Mouse (Mus musculus) limb, embryonic 11.5 days (tissue): Measurements from ENCODE around the gene Itga8. TPM values are rescaled to one million over a fixed set of nuclear protein-coding genes. Genes with fewer than 3 reads are reported as not detected.

Experiments
- ATAC-seq: fragments of 200-750 bp; cut with Nextera tagmentation; 2 replicates; pipeline ENCODE4 v1.8.0; 2017; ENCODE audit warnings: low read depth; ENCODE audit not compliant: insufficient number of reproducible peaks, low FRiP score, low TSS enrichment
- DNase-seq: peaks from one replicate; pipeline ENCODE4 v3.0.0-alpha.2; 2015; ENCODE audit warnings: low spot score
- H3K27ac ChIP-seq: fragments of 300-500 bp; sonication (generic); replicated peaks from 2 replicates; pipeline ENCODE4 v1.5.1; 2014; ENCODE audit warnings: low read depth, mild to moderate bottlenecking, low read length
- H3K27me3 ChIP-seq: fragments of 300-500 bp; sonication (generic); 2 replicates; pipeline ENCODE4 v1.6.1; 2014; ENCODE audit warnings: mild to moderate bottlenecking, low read length, mixed read lengths; ENCODE audit not compliant: control insufficient read depth, insufficient read depth
- H3K36me3 ChIP-seq: fragments of 300-500 bp; sonication (generic); 2 replicates; pipeline ENCODE4 v1.6.1; 2014; ENCODE audit warnings: mild to moderate bottlenecking, low read length, moderate library complexity, mixed read lengths; ENCODE audit not compliant: control insufficient read depth, insufficient read depth
- H3K4me1 ChIP-seq: fragments of 300-500 bp; sonication (generic); 2 replicates; pipeline ENCODE4 v1.6.1; 2014; ENCODE audit warnings: low read length, mixed read lengths; ENCODE audit not compliant: control insufficient read depth, insufficient read depth
- H3K4me2 ChIP-seq: fragments of 300-500 bp; sonication (generic); 2 replicates; pipeline ENCODE4 v1.6.1; 2014; ENCODE audit warnings: low read depth, mild to moderate bottlenecking, moderate library complexity; ENCODE audit not compliant: severe bottlenecking
- H3K4me3 ChIP-seq: fragments of 300-500 bp; sonication (generic); 2 replicates; pipeline ENCODE4 v1.5.1; 2014; ENCODE audit warnings: low read depth, low read length
- H3K9ac ChIP-seq: fragments of 300-500 bp; sonication (generic); 2 replicates; pipeline ENCODE4 v1.6.1; 2014; ENCODE audit warnings: mild to moderate bottlenecking, low read length
- H3K9me3 ChIP-seq: fragments of 300-500 bp; sonication (generic); 2 replicates; pipeline ENCODE4 v1.6.1; 2016; ENCODE audit warnings: low read length; ENCODE audit not compliant: control insufficient read depth
- WGBS: fragments of 180-500 bp; shearing (Covaris S2); extraction: QIAGEN DNeasy Blood & Tissue Kit; methylation state at CpG from one replicate; pipeline ENCODE4 v1.1.7; 2014; 5-methylcytosine and 5-hydroxymethylcytosine counted together
- polyA plus RNA-seq: library from polyadenylated mRNA; unstranded; fragments of >200 nt; fragmentation: Nextera tagmentation; extraction: Ambion mirVana; gene quantifications from 2 replicates; pipeline ENCODE4 v1.2.1, GENCODE M21; 2014

The Itga8 gene
- polyA plus RNA-seq, 1 experiment from 2014 or later = 11.4 TPM

DNA sequence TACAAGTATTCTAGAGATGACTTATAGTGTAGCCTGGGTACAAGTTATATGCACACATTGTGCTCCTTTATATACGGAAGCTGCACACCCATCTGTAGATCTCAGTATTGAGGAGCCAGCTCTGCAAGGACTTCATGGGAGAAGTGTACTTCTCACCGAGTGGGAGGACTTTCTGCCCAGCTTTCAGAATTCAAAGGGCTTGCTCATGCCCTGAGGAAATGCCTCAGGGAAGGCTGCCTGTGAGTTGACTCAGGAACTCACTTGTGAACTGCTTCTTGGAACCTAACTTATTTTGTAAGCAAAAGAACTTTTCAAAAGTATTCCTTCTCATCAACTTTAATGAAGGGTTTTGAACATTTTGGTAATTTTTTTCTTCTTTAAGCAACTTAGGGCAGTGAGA is 210.7 kb downstream of the Itga8 start:
- no peak for DNase-seq
- no peaks in the 10 kb centered on the region for H3K9me3 ChIP-seq
- no peak for ATAC-seq
- no peak overlapping the region for H3K4me2 ChIP-seq
- H3K27me3 ChIP-seq = no peaks in the 10 kb centered on the region
- no peak overlapping the region for H3K27ac ChIP-seq
- H3K4me3 ChIP-seq = no peak overlapping the region
- H3K36me3 ChIP-seq = no peaks in the 10 kb centered on the region
- 79% methylated on average over 2 of the region's 2 CpGs for WGBS
- H3K9ac ChIP-seq = no peak overlapping the region
- H3K4me1 ChIP-seq = no peaks in the 10 kb centered on the region

DNA sequence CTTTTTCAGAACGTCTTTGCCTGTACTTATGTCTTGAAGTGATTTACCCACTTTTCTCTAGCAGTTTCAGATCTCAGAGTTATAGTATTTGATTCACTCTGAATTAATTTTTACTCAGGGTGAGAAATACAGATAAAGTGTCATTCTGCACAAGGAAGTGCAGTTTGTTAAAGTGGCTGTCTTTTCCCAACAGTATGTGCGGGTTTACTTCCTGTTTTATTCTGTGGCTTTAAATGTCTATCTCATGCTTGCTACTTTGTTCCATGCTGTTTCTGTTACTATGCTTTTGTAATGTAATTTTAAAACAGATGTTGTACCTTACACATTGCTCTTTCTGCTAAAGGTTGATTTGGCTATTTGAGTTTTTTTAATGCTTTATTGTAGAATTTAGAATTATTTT is 216.2 kb downstream of the Itga8 start:
- WGBS = 90% methylated on average over 2 of the region's 2 CpGs

DNA sequence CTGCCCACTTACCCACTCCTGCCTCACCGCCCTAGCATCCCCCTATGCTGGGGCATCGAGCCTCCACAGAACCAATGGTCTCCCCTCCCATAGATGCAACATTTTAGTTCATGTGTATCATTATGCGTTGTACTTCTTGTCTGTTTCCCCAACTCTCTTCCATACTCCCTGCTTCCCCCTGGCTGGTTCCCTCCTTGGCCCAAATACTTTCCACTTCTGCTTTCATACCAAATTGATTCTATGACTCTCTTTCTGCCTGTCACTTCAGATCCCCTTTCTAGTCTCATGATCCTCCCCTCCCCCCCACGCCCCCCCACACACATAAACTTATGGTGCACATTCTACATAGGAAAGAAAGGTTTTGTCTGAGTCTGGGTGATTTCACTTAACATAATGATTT is 217.4 kb downstream of the Itga8 start:
- Histone ChIP-seq H3K9ac (no peak overlapping the region), H3K9me3 (no peaks in the 10 kb centered on the region), H3K4me2 (no peak overlapping the region), H3K4me1 (no peaks in the 10 kb centered on the region), H3K27ac (no peak overlapping the region), H3K36me3 (no peaks in the 10 kb centered on the region), H3K27me3 (no peaks in the 10 kb centered on the region), H3K4me3 (no peak overlapping the region)
- 84% methylated on average over 4 of the region's 4 CpGs for WGBS
- DNase-seq = no peak
- ATAC-seq = no peak

More for the DNA sequence above, 216.2 kb downstream of the Itga8 start:
- Histone ChIP-seq H3K9ac (no peak overlapping the region), H3K4me2 (no peak overlapping the region), H3K36me3 (no peaks in the 10 kb centered on the region), H3K9me3 (no peaks in the 10 kb centered on the region), H3K27ac (no peak overlapping the region), H3K27me3 (no peaks in the 10 kb centered on the region), H3K4me1 (no peaks in the 10 kb centered on the region), H3K4me3 (no peak overlapping the region)
- DNase-seq = no peak
- no peak for ATAC-seq

DNA sequence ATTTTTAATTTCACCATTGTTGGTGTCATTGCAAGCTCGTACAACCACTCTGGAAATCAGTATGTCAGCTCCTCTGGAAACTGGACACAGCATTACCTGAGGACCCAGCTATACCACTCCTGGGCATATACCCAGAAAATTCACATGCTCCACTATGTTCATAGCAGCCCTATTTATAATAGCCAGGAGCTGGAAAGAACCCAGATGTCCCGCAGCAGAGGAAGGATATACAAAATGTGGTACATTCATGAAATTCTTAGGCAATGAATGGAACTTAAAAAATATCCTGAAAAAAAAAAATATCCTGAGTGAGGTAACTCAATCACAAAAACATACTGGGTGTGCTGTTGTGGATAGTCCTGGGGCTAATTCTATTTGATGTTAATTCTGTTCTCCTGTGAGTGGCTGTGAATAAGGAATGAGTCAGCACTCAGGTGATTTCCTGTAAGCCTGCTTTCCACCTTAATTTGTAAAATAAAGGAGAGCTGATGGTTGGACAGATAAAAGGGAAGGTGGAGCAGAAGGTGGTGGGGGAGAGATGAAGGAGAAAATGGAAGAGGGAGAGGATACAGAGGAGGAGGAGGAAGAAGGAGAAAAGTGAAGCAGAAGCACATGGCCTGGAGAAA is 224.3 kb downstream of the Itga8 start:
- no peaks in the 10 kb centered on the region for H3K27me3 ChIP-seq
- WGBS = 90% methylated on average over 2 of the region's 2 CpGs

DNA sequence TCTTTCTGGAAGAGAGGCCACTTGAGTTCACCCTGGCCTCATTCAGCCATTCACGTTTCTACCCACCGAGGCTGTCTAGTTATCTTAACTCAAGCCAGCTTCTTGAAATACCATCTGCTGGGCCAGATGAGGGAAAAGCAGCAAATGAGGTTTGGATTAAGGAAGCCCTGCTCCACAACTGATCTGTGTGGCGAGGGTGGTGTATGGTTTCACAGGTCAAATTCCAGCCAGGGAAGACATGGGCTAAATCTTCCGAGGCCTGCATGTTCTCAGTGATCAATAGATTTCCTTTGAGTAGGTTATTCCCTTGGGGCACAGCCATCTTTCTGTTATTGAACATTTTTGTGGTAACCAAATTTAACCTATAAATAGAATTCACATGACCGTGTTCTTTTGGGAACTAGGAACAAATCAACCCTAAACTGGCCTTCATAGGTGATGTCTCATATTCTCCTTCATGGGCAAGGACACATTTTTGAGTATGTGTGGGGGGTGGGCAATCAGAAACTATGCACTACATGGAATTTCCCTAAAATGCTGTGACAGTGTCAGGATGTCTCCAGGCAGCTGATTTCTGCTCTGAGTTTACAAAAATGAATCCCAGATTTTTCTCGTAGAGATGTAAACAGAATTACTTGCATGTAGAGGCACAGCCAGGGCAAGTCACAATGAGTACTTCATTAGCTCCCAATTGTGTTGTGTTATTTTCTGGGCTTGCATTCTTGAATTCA is 235.9 kb downstream of the Itga8 start:
- H3K4me2 ChIP-seq = no peak overlapping the region
- no peaks in the 10 kb centered on the region; the same call in 1 of the 2 replicates for H3K4me1 ChIP-seq
- H3K4me3 ChIP-seq = no peak overlapping the region
- no peak for ATAC-seq
- H3K9ac ChIP-seq = no peak overlapping the region
- H3K27me3 ChIP-seq = no peaks in the 10 kb centered on the region
- no peaks in the 10 kb centered on the region for H3K9me3 ChIP-seq
- no peaks in the 10 kb centered on the region for H3K36me3 ChIP-seq
- 25% methylated on average over 6 of the region's 6 CpGs for WGBS
- peak; percentile 46 for DNase-seq
- H3K27ac ChIP-seq = no peak overlapping the region

More for the DNA sequence above, 224.3 kb downstream of the Itga8 start:
- Histone ChIP-seq H3K9ac (no peak overlapping the region), H3K4me1 (no peaks in the 10 kb centered on the region), H3K4me3 (no peak overlapping the region), H3K36me3 (no peaks in the 10 kb centered on the region), H3K9me3 (no peaks in the 10 kb centered on the region), H3K27ac (no peak overlapping the region), H3K4me2 (no peak overlapping the region)
- ATAC-seq (no peak), DNase-seq (no peak)

DNA sequence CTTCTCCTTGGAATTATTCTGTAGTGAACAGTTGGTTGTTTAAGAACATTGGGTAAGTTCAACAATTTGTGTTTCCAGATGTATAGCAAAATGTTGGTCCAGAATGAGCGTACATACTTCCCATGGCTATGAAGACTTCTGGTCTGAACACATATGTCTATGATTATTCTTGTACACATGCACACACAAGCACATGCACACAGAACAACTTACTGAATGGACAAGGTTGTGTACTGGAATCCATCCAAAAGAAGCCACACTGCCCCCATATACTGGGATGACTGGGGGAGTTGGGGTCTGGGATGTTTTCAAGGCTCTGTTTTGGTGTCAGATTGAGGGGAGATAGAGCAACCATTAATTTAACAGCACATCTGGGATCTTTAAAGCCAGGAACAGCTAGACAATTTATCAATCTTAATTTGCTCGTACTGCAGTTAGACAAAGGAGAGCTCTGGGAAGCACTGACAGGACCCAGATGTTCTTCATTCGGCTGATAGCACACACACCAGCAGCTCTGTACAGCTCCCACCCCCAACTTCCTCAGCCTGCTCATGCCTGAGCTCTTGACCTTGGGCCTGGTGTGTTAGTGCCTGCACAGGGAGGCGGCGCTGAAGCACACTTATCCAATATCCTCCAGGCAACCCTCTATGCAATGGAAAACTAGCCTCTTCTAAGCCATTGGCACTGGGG is 241.5 kb downstream of the Itga8 start:
- ATAC-seq (peak; percentile 86), DNase-seq (peak; percentile 59)
- Histone ChIP-seq H3K27ac (0 out of 2 replicates have a peak overlapping the region, but pooled peaks have one; percentile 6), H3K4me1 (no peaks in the 10 kb centered on the region; the same call in 1 of the 2 replicates), H3K9me3 (no peaks in the 10 kb centered on the region), H3K4me3 (no peak overlapping the region), H3K9ac (no peak overlapping the region), H3K36me3 (no peaks in the 10 kb centered on the region), H3K27me3 (no peaks in the 10 kb centered on the region), H3K4me2 (no peak overlapping the region)
- WGBS = 21% methylated on average over 5 of the region's 5 CpGs

Other genes starting within 250 kb of the Itga8 start
- gene Mindy3, start 117.5 kb upstream of the Itga8 start, polyA plus RNA-seq = 25.5 and 37.7 TPM in 2 replicates